Mouse (Mus musculus): ENCODE measurements around the gene Alg14.
A peak's percentile ranks its signal among the peaks of the same experiment; 100 is the strongest.

Alg14 gene

DNA sequence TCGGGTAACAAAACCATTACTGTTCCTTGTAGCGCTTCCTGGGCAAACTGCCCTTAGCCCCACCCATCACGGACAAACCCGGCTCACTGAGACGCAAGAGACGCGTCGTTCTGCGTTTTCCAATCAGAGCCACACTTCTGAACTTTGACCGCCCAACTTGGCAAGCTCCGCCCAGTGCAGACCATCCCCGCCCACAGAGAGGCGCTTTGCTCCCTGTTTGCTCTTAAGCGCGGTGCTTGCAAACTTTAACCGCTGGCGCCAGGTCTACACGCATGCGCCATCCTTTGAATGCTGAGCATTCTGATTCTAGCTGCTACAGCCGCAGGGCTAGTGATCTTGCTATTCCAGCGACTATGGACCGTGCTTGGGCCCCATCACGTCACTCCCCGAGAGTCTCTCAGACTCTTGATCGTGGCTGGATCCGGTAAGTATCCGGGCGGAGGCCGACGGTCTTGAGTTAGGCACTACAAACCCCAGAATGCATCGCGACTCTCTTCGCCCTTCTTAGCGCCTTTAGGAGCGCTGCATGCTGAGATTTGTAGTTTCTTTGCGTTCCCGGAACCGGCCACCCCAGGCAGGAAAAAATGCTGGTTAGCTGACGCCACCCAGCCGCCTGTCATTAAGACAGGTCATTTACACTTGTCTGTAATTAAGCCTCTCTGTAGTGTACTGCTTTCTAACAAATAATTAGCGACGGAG lies at the start of gene Alg14:
Gene Alg14 (plus strand): TSS at position 214 of the 699 bp plus-strand sequence.
- DNase-seq (ENCODE audit: low read depth): peak; percentile 99

DNA sequence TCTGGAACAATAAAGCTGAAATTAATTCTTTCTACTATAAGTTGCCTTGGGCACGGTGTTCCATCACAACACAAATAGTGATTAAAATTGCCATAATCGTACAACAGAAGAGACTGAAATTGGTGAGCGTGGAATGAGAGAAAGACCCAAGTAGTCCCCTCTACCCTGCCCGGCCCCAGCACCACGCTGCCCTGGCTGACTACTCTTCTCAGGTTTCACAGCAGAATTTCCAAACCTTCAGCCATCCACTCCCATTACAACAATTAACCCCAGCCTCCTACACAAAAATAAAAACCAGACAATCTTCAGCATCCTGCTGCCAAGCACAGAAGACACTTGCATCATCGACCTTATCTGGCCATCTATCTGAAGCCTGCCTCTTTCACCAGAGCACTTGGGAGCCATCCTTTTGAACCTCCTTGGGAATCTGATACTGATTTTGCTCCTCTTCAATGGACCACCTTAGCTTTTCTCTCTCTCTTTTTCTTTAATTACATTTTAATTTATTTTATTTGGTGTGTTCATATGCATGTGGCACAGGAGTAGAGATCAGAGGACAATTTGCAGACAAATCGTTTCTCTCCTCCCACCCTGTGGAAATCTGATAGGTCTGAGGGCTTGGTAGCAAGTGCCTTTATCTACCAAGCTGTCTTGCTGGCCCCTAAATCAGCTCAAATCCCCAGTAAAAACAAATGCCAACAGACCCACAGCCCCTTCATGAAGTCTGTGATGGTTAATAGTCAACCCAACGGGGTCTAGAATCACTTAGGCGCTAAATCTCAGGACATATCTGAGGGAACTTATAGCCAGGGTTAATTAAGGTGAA lies 49.2 kb upstream of the Alg14 start:
- DNase-seq (ENCODE audit: low read depth): no peak

DNA sequence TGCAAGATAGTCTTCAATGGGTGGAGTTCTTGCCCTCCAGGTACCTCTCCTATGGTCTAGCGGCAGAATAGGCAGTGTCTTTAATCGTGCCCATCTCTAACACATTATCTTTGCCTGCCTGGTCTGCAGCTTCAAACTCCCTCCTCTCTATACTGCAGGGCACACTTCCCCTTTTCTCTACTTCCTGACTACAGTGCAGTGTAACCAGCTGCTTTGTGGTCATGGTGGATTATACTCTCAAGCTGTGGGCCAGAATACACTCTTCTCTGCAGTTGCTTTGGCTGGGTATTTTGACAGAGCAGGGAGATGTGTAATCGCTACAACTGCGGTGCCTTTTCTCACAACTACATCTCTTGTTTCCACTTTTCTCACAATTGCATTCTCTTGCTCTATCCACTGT lies 48.6 kb upstream of the Alg14 start:
- no peak for DNase-seq (ENCODE audit: low read depth)

DNA sequence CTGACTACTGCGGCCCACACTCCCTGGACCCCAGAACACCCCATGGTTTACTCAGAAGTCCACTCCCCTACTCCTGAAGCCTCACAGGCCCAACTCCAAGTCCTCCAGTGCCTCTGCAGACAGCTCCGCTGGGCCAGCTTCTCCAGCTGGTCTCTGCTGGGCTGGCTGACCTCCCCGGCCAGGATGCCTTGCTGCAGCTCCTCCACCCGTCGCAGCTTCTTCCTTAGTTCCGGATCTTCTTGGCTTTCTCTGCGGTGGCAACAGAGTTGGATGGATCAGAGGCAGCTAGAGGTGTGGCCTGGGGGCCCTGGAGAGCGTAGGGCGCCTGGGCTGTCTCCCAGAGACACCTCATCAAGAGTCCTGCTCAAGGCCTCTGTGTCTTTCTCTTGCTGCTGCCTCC lies 41.5 kb upstream of the Alg14 start:
- DNase-seq (ENCODE audit: low read depth): no peak

DNA sequence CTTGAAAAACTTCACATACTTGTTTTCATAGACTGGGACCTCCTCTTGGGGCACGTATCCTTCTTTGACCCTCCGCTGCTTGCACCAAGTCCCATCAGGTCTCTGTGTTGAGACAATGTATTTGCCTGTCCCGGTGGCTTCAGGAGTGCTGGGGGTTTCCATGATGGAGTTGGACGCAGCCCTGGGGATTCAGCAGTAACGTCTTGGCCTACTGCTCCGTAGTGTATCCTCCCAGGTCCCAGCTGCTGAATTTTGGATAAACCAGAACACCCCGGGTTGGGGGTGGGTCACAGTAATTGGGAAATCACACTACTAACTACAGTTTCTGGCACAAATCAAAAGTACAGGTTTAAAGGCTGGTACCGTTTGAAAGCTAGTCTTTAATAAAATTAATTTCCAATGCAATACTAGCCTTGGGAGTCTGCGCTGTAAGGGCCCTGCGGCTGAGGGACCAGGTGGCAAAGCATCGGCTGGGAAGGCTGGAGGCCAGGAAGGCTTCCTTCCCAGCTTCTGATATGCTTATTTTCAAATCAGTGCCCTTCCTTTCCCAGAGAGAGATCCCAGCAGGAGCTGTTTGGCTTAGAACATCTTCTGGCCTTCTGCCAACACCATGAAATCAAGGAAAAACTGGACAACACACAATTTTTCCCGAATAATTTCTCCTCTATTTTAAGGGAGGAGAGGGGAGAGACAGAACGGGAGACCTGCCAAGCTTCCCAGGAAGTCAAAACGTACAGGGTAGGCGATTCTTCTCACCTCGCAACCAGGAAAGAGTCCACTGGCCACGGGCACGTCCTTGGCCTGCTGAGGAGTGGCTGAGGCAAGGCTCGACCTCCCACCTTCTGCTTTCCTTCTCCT lies 40.8 kb upstream of the Alg14 start:
- no peak for DNase-seq (ENCODE audit: low read depth)

DNA sequence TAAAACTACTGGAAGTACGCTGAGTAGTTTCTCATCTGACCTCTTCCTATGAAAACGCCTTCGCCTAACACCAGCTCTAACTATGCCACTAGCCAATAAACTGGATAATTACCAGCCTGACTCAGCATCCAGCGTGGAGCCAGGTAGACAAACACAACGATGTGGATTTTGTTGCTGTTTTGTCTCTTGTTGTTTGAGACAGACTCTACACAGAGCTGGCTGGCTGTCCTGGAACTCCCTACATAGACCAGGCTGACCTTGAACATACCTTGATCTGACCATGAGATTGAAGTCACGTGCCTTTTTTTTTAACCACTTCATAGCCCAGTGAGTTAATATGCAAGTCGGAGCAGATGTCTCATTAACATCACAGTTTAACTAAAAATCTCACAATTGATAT lies 36.1 kb upstream of the Alg14 start:
- DNase-seq (ENCODE audit: low read depth): no peak

DNA sequence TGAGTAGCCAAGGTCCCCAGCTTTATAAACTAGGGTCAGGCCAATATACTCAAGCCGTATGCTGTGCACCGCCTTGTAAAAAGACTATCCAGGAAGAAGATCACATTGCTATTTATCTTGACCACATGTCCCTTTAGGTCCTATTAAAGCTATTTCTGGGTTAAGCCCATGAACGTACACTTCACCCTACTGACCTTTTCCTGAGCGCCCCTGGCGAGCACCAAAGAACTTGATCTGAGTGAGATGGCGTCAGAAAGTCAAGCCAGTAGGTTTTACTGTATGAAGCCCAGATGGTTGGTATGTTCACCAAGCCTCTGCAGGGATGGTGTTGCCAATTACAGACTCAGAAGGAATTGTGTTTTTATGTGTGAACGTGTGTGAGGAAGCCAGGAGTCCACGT lies 35.4 kb upstream of the Alg14 start:
- no peak for DNase-seq (ENCODE audit: low read depth)

DNA sequence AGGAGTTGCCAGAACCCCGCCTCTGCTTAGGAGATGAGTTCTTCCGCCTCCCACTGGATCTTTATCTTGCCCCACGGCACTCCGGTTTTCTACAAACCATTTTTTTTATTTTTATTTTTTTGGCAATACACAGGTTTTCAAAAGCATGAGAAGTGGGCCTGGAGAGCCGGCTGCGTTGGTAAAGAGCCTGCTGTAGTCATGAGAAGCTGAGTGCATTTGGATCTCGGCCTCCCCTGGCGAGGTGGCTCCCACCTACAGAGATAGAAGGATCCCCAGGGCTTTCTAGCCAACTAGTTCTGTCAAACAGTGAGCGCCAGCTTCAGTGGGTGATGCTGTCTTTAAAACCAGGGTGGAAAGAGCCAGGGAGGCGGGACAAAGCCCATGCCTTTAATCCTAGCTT lies 34.2 kb upstream of the Alg14 start:
- no peak for DNase-seq (ENCODE audit: low read depth)

DNA sequence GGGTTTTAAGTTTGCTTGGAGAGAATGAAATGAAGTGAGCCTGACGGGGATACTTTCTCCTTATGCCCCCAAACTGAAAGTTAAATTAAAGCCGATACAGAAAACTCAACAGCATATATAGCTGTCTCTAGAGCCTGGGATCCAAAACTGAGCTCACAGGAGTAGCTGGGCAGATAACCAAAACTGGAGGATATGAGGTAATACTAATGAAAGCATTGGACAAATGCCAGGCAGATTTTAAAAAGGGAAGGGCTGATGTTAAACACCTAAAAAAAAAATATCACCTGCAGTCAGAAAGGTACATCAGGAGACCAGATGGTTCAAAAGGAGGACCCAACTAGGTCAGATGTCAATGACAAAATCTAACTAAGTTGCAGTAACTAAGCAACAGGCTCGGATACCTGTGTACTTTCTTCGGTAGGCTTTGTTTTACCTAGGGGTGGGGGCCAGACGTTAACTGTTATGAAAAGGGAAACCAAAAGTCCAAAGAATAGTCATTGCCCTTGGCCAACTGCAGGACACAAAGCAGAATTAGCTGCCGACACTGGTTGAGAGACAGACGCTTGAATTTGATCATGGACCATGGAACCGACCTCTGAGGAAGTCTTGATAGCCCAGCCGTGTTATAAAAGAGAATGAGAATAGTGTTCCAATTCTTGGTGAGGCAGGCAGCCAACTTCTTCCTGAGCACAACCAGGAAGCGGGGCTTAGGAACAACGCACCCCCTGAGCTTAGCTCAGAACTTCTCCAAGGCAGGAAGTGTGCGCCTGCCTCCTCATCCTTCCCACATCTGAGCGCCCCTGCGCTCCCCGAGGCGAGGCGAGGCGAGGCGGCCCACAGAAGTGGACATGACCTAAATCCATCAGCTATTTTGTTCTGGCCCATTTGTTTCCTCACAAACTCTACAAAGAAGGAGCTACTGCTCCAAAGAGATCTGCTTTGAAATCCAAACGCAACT lies 32.8 kb upstream of the Alg14 start:
- DNase-seq (ENCODE audit: low read depth): no peak

DNA sequence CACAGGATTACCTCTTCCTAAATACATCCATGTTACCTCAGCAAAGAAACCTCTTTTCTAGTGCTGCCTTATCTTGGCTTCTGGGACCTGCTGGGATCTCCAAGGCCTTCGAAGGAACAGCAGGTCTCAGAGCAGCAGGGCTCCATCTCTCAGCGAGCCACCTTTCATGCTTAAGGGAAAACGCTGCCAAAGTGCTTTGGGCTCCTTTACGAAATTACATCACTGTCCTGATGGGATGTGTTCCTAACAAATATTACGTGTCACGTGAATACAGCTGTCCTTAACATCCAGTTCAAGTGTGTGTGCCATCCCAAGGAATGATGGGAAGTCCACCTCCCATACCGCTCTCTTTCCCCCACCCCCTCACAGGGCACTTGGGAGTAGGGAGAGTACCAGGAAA lies 31.5 kb upstream of the Alg14 start:
- DNase-seq (ENCODE audit: low read depth): no peak

DNA sequence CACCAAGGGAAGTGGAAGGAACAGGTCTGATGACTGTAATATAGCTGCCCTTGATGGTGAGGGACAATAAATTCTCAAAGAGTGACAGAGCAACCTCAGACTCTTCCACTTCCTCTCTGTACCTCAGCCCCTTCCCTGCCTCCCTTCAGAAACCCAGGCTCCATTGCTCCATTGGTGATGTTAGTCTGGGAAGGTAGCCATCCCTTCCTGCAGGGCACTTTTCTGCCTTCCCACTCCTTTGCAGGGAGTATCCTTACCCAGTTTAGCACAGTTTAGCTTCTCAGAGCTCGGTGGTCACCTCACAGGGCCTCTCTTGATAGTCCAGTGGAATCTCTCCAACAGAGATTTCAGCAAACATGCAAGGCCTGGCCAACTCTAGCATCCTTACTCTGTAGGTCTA lies 30.7 kb upstream of the Alg14 start:
- no peak for DNase-seq (ENCODE audit: low read depth)

DNA sequence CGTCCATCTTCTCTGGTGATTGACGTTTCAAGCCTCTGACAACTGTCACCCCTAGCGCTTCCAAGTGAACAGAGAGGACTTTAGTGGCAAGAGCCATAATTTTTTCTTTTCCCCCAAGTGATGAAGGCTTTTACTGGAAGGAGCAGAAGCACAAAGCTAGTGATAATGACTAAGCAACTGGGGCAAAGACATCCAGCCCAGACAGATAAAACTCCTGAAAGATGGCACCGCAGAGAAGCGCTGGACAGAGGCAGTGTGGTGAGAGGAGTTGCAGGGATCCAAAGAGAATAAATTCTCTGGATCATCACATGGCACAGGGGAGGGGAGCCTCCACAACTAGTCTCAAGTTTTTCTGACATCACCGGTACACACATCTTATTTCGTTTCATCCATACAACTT lies 30.3 kb upstream of the Alg14 start:
- no peak for DNase-seq (ENCODE audit: low read depth)

DNA sequence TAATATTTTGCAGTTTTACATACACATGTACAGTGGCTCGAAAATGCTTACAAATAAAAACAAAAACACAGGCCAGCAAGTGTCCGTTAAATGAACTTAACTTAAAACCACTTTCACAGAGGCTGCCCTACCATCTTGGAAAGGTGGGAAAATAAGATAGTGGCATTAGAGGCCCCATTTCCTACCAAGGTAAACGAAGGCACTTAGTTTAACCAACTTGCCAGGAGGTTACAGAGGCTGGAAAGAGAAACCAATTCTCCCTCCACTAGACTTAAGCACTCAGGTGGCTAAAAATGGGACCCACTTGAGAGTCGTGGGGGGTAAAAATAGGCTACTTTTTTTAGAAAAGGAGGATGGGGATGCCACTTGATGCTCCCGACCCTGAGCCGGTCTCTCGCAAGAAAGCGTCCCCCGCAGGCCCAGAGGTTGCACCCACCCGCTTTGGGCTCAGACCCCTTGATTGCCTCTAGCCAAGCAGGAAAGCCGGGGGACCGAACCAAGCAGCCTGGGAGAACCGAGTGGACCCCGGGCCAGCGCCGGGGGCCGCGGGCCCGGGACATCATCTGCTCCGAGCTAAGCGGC lies 29.5 kb upstream of the Alg14 start:
- DNase-seq (ENCODE audit: low read depth): peak; percentile 4

DNA sequence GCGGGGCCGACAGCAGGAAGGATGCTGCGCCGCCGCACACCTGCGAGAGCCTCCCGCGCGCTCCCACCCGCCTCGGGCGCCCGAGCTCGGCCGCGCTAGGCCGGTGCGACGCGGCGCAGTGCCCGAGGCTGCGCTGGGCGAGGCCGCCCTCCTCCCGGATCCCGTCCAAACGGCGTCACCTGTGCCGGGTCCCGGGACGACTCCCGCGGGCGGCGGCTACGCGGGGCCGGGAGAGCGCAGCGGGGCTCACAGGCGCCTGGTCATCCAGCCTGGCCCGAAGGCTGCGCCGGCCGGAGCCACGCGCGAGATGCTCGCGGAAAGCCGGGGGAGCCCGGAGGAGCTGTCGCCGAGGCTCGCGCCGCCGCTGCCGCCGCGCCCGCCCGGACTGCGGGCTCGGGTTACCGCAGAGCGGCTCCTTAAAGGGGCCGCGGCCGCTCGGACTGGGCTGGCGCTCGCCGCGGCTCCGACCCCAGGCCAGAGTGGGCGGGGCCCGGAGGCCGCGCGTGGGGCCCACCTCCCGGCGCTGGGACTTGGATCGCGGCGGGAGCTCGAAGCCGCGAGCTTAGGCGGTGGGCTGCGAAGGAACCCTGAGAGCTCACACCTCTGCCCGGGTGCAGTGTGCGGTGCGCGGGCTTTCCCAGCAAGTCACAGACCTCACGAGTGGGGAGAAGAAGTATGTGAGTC lies 28.9 kb upstream of the Alg14 start:
- peak; percentile 21 for DNase-seq (ENCODE audit: low read depth)

DNA sequence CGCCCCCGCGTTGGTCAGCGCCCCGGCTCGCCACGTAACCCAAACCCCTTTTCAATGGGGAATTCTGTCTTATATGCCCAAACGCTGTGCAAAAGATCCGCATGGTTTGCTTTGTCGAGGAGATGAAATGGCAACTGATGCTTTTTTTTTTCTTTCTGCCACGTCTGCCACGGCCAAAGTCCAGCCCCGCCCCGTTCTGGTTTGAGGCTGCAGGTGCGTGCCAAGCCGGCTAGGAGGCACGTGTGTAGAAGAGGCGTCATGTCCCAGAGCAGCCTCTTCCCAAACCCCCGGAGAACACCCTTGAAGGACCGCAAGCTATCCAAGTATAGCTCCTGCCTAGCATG lies 28.4 kb upstream of the Alg14 start:
- peak; percentile 14 for DNase-seq (ENCODE audit: low read depth)

DNA sequence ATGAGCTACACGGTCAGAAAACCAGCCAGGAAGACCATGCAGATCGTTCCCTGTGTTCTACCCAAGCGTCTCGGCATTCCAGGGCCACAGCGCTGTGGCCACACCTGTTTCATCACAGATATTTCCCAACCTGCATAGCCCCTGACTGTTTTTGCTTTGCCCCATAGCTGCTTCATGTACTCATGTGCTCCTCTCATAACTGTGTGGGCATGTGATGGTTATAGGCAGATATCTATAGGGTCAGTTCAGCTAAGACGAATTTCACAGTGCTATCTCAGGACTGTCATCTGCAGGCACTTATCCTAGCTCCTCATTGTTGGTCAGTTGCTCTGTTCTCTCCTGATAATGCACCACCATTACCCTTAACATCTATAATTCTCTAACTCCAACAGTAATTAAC lies 27.3 kb upstream of the Alg14 start:
- no peak for DNase-seq (ENCODE audit: low read depth)

DNA sequence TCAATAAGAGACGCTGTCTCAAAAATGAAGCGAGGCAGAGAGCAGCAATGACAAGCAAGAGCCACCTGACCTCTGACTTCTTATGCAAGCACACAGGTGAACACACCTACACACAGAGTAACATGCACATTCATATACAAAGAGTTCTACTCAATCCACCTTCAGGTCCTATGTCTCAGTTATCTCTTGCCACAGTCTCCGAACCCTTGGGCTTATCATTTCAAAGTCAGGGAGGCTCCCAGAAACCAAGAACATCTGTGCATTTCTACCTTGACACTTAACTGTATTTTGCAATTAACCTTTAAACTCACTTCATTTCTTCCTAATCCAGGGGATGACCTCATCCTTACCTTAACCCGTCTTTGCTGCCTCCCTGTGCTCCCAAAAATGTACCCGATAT lies 24.3 kb upstream of the Alg14 start:
- no peak for DNase-seq (ENCODE audit: low read depth)

DNA sequence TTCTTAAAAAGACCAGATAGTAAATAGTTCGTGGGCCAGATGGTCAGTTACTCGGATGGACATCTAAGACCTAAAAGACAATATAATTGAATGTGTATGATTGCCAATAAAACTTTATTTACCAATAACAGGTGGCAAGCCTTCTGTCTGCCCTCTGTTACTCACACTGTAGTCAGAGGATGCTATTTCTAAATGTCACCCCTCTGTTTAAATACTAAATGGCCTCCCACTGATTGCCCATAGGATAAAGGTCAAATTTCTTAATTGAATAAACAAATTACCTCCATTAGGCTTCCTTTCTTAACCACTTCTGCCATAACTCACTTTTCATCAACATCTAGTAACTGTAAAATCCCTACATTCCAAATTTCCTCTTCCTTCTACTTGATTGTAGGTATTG lies 19.0 kb upstream of the Alg14 start:
- no peak for DNase-seq (ENCODE audit: low read depth)

DNA sequence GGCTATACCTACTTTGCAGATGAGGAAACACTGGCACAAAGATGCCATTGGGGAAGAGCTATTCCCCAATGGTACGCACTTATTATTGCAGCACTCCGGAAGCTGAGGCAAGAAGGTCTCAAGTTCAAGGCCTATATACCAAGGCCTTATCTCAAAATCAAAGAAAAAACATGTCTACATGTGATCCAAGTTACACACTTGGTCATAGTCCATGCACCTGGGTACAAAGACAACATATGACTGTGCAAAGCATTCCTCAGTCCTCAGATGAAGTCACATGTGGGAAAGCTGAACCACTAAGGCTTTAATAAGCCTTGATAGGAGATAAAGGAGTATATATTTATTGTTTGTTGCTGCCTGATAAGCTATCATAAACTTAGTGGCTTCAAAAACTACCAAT lies 17.6 kb upstream of the Alg14 start:
- DNase-seq (ENCODE audit: low read depth): no peak

DNA sequence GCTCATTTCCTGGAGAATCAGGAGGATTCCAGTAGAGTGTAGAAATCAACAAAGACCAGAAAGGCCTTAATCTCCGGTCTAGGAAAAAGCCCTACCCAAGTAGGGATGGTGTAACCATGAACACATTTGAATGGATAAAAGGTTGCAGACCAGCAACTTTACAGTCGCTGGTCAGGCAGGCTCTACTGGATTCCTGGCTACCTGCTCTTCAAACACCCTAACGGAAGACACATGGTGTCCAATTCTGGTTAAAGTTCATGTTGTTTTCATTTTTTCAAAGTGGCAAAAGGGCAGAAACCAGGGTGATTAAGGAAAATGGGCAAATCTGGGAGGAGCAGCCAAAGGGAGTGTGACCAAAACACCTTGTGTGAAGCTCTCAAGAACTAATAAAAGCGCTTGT lies 14.6 kb upstream of the Alg14 start:
- no peak for DNase-seq (ENCODE audit: low read depth)

DNA sequence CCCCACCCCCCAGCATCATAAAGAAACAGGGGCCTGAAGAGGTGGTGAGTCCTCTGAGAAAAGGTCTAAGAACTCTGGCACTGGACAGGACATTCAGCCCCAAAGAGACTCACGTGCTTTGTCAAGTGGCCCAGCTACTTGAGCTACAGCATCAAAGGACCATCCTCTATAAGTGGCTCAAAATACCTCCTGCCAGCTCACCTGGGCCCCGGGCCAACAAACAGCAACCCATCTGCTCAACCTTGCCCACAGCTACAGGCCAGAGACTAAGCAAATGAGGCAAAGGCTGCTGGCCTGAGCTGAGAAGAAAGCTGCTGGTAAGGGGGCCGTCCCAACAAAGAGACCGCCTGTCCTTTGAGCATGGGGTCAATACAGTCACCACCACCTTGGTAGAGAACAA lies 14.0 kb upstream of the Alg14 start:
- DNase-seq (ENCODE audit: low read depth): no peak
